Mouse (Mus musculus): ENCODE measurements at regions not wholly inside any gene's neighbourhood (a gene's known extent, or its start where the extent isn't known, plus 50 kb on each side); places are given as distances from the start of the nearest gene placed in this dataset.

- no peaks in the 10 kb centered on the region for H3K36me3 ChIP-seq (ENCODE audit: control insufficient read depth, insufficient read depth)
- no peak overlapping the region for H3K4me3 ChIP-seq
- H3ac ChIP-seq (ENCODE audit: control insufficient read depth, insufficient read length), result no peak overlapping the region
These were observed 54.1 kb upstream of the Vps8 start for GRCm38 (mm10) chr16:21368821-21369220.

GRCm38 (mm10) chr16:21369569-21370512 is 53.1 kb upstream of the Vps8 start:
- no peaks in the 10 kb centered on the region for H3K79me2 ChIP-seq (ENCODE audit: control insufficient read depth, insufficient read depth)
- H3K27me3 ChIP-seq (ENCODE audit: control insufficient read depth, insufficient read depth, insufficient read length), result no peaks in the 10 kb centered on the region
- H3K36me3 ChIP-seq (ENCODE audit: control insufficient read depth, insufficient read depth), result no peaks in the 10 kb centered on the region
- TF ChIP-seq REST (IDR thresholded peaks at IDR 0.05; ENCODE audit: insufficient read depth, insufficient read length), result no peak
- no peak for TF ChIP-seq TCF3 (IDR thresholded peaks at IDR 0.05; ENCODE audit: insufficient read length, low read depth)
- TF ChIP-seq MYOG (IDR thresholded peaks at IDR 0.05; ENCODE audit: control insufficient read depth in 1 of 3, insufficient read depth in 1 of 3, insufficient read length in 2 of 3, low read depth in 2 of 3), result no peak
- TF ChIP-seq MYOD1 (IDR thresholded peaks at IDR 0.05; ENCODE audit: control insufficient read depth in 1 of 3, insufficient read length in 2 of 3, low read depth in 2 of 3), result no peak
- no peak for TF ChIP-seq CEBPB (IDR thresholded peaks at IDR 0.05; ENCODE audit: insufficient read depth, poor library complexity, severe bottlenecking)
- no peak for TF ChIP-seq USF1 (IDR thresholded peaks at IDR 0.05; ENCODE audit: low read depth)
- TF ChIP-seq POLR2A (IDR thresholded peaks at IDR 0.05; ENCODE audit: insufficient read length, low read depth), result no peak
- TF ChIP-seq MAX (IDR thresholded peaks at IDR 0.05; ENCODE audit: low read depth), result no peak
- TF ChIP-seq SRF (IDR thresholded peaks at IDR 0.05; ENCODE audit: control insufficient read depth, insufficient read length, low read depth), result no peak
- no peak for TF ChIP-seq TCF12 (IDR thresholded peaks at IDR 0.05; ENCODE audit: insufficient read depth, poor library complexity, severe bottlenecking)
- TF ChIP-seq E2F4 (IDR thresholded peaks at IDR 0.05; ENCODE audit: insufficient read depth), result no peak
- TF ChIP-seq POLR2AphosphoS2 (IDR thresholded peaks at IDR 0.05; ENCODE audit: insufficient read length, low read depth), result no peak
- H3K4me3 ChIP-seq, result no peak overlapping the region
- H3K4me2 ChIP-seq (ENCODE audit: low read depth), result no peak overlapping the region
- H3ac ChIP-seq (ENCODE audit: control insufficient read depth, insufficient read length), result no peak overlapping the region

More at GRCm38 (mm10) chr16:21368821-21369220, 54.1 kb upstream of the Vps8 start:
- H3K79me2 ChIP-seq (ENCODE audit: control insufficient read depth, insufficient read depth), result no peaks in the 10 kb centered on the region
- no peaks in the 10 kb centered on the region for H3K27me3 ChIP-seq (ENCODE audit: control insufficient read depth, insufficient read depth, insufficient read length)
- no peak overlapping the region for H3K4me2 ChIP-seq (ENCODE audit: low read depth)
- no peak for TF ChIP-seq POLR2A (IDR thresholded peaks at IDR 0.05; ENCODE audit: insufficient read length, low read depth)
- no peak for TF ChIP-seq MYOG (IDR thresholded peaks at IDR 0.05; ENCODE audit: control insufficient read depth in 1 of 3, insufficient read depth in 1 of 3, insufficient read length in 2 of 3, low read depth in 2 of 3)
- no peak for TF ChIP-seq MAX (IDR thresholded peaks at IDR 0.05; ENCODE audit: low read depth)
- TF ChIP-seq MYOD1 (IDR thresholded peaks at IDR 0.05; ENCODE audit: control insufficient read depth in 1 of 3, insufficient read length in 2 of 3, low read depth in 2 of 3), result no peak
- no peak for TF ChIP-seq SRF (IDR thresholded peaks at IDR 0.05; ENCODE audit: control insufficient read depth, insufficient read length, low read depth)
- no peak for TF ChIP-seq E2F4 (IDR thresholded peaks at IDR 0.05; ENCODE audit: insufficient read depth)
- TF ChIP-seq POLR2AphosphoS2 (IDR thresholded peaks at IDR 0.05; ENCODE audit: insufficient read length, low read depth), result no peak

Data from myocyte (in vitro differentiated cells).